Mouse (Mus musculus) liver, adult (tissue): Measurements from ENCODE around the gene Ap5b1.

Experiments
- GATA4 ChIP-seq: IDR thresholded peaks from 2 replicates; pipeline ENCODE4 v1.6.1; 2014; ENCODE audit warnings: mild to moderate bottlenecking, low read length; ENCODE audit not compliant: insufficient replicate concordance

Gene Ap5b1

DNA sequence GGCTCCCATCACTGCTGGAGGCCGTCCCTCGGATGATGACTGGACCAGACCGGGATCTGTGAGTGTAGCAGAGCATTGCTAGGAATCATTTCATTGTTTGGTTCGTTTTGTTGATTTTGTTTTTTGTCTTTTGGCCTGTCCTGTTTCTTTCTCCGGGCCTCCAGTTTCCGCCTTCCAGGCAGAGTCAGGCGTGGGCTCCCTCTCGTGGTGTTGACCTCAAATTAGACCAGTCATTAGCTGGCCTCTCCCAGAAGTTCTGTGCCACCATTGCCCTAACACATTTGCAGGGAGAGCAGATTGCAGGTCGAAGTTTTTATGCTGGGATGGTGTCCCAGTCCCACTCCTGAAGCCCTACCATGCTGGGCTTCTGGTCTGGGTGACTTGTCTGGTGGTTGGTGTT, 21.3 kb downstream of the Ap5b1 start:
- no peak for TF ChIP-seq GATA4

DNA sequence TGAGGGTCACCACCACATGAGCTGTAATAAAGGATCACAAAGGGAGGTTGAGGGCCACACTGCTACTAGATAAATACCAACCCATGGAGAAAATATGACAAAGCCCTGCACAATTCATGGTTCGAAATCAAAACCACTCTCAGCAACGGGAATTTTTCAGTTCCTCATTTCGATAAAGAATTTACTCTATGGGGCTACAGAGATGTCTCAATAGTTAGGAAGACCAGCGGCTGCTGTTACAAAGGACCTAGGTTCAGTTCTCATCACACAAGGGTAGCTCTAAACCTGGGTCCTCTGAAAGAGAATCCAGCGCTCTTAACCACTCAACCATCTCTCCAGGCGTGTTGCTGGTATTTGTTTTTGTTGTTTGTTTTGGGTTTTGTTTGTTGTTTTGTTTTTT, 24.1 kb downstream of the Ap5b1 start:
- no peak for TF ChIP-seq GATA4

DNA sequence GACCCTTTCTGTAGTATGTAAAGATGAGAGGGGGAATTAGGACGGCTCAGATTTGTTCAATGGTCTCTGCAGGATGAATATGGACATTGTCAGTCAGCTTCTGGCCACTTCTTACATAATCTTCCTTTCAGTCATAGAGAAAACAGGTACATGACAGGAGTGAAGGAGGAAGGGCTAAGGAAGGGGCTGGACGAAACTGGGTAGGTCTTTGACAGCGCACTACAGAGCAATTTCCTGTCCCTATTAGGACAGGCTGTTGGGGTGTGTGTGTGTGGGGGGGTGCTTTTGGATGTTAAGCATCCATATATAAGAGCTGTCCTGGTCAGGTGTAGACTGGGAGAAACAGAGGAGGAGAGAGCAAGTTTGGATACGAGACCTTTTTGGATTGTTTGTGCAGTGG, 31.4 kb downstream of the Ap5b1 start:
- TF ChIP-seq GATA4: no peak

GRCm38 (mm10) chr19:5601752-5602541, 34.1 kb downstream of the Ap5b1 start, which contains the start of gene Rnaseh2c:
TSS of gene Rnaseh2c (plus strand) at chr19:5601873.
- no peak for TF ChIP-seq GATA4

DNA sequence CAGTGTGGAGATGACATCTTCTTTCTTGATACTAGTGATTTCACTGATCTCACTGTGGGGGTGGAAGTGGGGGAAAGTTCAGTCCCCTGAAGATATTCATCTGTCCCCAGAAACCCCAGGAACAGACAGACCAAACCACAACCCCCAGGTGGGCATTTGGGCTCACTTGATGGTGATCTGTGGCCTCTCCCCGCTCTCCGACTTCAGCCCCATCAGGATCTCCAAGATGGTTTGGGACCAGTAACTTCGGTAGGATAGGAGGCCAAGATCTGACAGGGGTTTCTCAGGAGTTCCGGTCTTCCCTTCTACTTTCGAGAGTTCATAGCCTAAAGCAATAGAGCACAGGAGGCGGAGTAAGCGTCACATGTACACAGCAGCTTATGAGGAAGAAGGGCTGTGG, 35.8 kb downstream of the Ap5b1 start:
- TF ChIP-seq GATA4: no peak

DNA sequence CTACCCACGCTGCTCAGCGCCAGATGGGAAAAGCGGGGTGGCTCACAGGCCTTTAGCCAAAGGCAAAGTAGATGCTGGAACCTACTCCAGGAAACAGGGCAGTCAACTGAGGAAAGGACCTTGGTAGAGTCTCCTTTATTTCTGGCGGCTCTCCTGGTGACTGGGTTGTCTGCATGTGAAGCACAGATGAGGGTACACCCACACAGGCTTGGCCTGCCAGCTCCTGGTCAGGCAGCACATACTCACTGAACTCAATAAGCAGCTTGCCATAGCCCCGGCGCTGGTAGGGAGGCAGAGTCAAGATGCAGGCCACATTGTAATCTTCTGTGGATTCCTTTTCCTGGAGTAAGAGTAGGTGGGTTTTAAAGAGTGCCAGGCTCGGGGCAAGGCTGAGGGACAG, 37.3 kb downstream of the Ap5b1 start:
- TF ChIP-seq GATA4: no peak

DNA sequence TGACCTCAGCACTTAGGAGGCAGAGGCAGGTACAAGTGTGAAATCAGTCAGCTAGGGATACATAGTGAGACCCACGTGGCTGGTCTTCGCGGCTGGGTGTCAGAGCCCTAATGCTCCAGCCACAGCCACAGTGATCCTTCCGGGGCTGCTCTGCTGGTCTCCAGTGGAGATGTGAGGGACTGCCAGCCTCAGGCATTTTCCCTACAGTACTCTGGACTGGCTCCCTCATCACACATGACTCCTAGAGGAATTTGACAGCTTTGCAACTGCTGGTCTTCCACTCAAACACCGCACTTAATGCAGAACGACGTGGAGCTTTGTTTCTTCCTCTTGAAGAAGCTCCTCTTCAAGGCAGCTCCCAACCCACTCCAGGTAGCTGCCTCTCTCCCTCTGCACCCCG, 38.4 kb downstream of the Ap5b1 start:
- TF ChIP-seq GATA4: no peak

GRCm38 (mm10) chr19:5607705-5608410, 40.0 kb downstream of the Ap5b1 start:
- TF ChIP-seq GATA4: no peak

GRCm38 (mm10) chr19:5608707-5609106, 40.9 kb downstream of the Ap5b1 start:
- no peak for TF ChIP-seq GATA4

DNA sequence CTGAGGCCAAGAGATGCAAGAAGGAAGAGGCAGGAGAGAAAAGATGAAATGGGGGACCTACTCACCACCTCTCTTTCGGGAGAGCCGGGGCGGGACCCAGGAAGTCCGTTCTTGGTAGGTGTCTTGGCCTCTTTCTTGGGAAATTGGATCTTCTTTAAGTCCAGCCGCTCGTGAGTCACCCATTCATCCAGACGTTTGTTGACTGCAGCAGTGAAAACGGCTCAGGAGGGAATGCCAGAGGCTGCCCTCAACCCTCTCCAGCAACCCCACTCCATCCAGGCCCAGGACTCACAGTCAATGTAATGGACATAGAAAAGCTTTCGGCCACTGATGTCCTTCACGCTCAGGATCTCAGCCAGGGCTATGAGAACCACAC, 41.3 kb downstream of the Ap5b1 start:
- no peak for TF ChIP-seq GATA4

GRCm38 (mm10) chr19:5609547-5610404, 42.0 kb downstream of the Ap5b1 start, which contains the start of gene Kat5:
TSS of gene Kat5 (minus strand) at chr19:5610237.
- no peak; the same call in 1 of the 2 replicates for TF ChIP-seq GATA4

DNA sequence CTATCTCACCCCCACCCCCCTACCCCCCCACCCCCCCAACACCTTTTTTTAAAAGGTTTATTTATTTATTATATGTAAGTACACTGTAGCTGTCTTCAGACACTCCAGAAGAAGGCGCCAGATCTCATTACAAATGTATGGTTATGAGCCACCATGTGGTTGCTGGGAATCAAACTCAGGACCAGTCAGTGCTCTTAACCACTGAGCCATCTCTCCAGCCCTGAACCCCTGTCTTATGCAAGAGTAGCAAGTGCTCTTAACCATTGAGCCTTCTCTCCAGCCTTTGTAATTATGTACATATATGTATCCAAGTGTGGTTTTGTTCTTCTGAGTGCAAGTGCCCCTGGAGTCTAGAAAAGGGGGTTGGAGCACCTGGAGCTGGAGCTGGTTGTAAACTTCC, 44.1 kb downstream of the Ap5b1 start:
- no peak for TF ChIP-seq GATA4

DNA sequence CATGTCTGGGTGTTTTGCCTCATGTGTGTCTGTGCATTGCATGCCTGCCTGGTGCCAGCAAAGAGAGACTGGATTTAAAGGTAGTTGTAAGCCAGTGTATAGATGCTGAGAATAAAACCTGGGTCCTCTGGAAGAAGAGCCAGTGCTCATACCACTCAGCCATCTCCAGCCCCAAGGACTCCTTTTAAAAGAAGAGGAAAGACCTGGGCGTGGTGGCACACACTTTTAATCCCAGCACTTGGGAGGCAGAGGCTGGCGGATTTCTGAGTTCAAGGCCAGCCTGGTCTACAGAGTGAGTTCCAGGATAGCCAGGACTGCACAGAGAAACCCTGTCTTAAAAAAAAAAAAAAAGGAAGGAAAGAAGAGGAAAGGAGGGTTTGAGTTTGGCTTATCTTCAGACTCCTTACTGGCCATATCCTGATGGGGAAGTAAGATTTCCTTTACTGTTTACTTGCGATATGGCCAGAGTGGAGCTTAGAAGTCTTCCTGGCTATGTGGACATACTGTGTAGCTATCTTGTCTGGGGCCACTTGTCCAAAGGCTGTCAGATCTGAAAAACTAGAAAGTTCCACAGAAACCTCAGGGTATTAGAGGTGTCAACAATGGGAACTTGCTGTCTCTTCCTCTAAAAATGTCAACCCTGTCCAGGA, 45.1 kb downstream of the Ap5b1 start:
- TF ChIP-seq GATA4: no peak

GRCm38 (mm10) chr19:5614953-5615352, 47.1 kb downstream of the Ap5b1 start:
- no peak for TF ChIP-seq GATA4

DNA sequence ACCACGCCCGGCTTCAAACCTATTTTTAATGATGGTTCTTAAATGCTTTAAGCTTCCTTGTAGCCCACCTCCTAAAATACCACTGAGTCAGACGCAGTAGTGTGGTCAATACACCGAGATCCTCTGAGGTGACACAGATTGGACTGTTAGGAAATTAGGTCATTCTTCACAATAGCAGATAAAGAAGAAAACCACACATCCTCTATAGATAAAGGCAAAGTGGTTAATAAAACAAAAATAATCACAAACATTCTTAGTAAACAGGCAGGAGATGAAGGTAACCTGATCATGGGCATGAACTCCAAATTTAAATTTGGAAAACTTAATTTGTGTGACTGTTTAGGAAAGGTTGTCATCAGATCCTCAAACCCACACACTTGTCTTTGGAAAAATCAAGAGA, 52.2 kb downstream of the Ap5b1 start:
- no peak for TF ChIP-seq GATA4
